Mouse (Mus musculus): ENCODE measurements around the gene Samd8.

Samd8 gene

GRCm38 (mm10) chr14:21750008-21750880, at the start of gene Samd8:
Samd8 (plus strand) TSS chr14:21750531.
- in situ Hi-C loops (cut with MboI), result no loop called here

GRCm38 (mm10) chr14:21702691-21703090, 47.6 kb upstream of the Samd8 start:
- in situ Hi-C loops (cut with MboI), result no loop called here

- in situ Hi-C loops (cut with MboI), result no loop called here
These were observed 47.1 kb upstream of the Samd8 start for GRCm38 (mm10) chr14:21703255-21703654.

- in situ Hi-C loops (cut with MboI), result no loop called here
These were observed 44.9 kb upstream of the Samd8 start for GRCm38 (mm10) chr14:21705462-21705861.

GRCm38 (mm10) chr14:21706759-21707571, 43.4 kb upstream of the Samd8 start:
- in situ Hi-C loops (cut with MboI), result no loop called here

GRCm38 (mm10) chr14:21709545-21709944, 40.8 kb upstream of the Samd8 start:
- in situ Hi-C loops (cut with MboI), result no loop called here

GRCm38 (mm10) chr14:21711231-21711630, 39.1 kb upstream of the Samd8 start:
- in situ Hi-C loops (cut with MboI), result no loop called here

- in situ Hi-C loops (cut with MboI), result no loop called here
These were observed 35.8 kb upstream of the Samd8 start, which contains the start of gene Dupd1 for GRCm38 (mm10) chr14:21714486-21714885. Dupd1 (minus strand) TSS chr14:21714576.

GRCm38 (mm10) chr14:21719646-21720383, 30.5 kb upstream of the Samd8 start:
- in situ Hi-C loops (cut with MboI), result no loop called here

- in situ Hi-C loops (cut with MboI), result no loop called here
These were observed 29.7 kb upstream of the Samd8 start for GRCm38 (mm10) chr14:21720430-21721205.

GRCm38 (mm10) chr14:21722021-21722698, 28.2 kb upstream of the Samd8 start:
- in situ Hi-C loops (cut with MboI), result no loop called here

- in situ Hi-C loops (cut with MboI), result no loop called here
These were observed 21.1 kb upstream of the Samd8 start for GRCm38 (mm10) chr14:21729031-21729732.

- in situ Hi-C loops (cut with MboI), result loop anchor here (10.0 kb wide), 1 partner anchor 605 kb away; no protein-coding TSS in a partner anchor
These were observed 20.4 kb upstream of the Samd8 start for GRCm38 (mm10) chr14:21729936-21730335.

- in situ Hi-C loops (cut with MboI), result loop anchor here (10.0 kb wide), 1 partner anchor 609 kb away; no protein-coding TSS in a partner anchor
These were observed 17.0 kb upstream of the Samd8 start for GRCm38 (mm10) chr14:21733131-21733905.

- in situ Hi-C loops (cut with MboI), result no loop called here
These were observed 10.0 kb upstream of the Samd8 start for GRCm38 (mm10) chr14:21740345-21740744.

GRCm38 (mm10) chr14:21741314-21741713, 9.0 kb upstream of the Samd8 start:
- in situ Hi-C loops (cut with MboI), result no loop called here

GRCm38 (mm10) chr14:21741786-21742185, 8.5 kb upstream of the Samd8 start:
- in situ Hi-C loops (cut with MboI), result no loop called here

GRCm38 (mm10) chr14:21742441-21742840, 7.9 kb upstream of the Samd8 start:
- in situ Hi-C loops (cut with MboI), result no loop called here

GRCm38 (mm10) chr14:21744169-21744568, 6.2 kb upstream of the Samd8 start:
- in situ Hi-C loops (cut with MboI), result no loop called here
